Mouse (Mus musculus): ENCODE measurements around the gene Rpp40. TPM values are rescaled to one million over a fixed set of nuclear protein-coding genes. Genes with fewer than 3 reads are reported as not detected.

Rpp40 gene
- total RNA-seq, 2 experiments from 2014 or later: 11.0 to 12.9 TPM

GRCm38 (mm10) chr13:35851581-35851980, 54.6 kb downstream of the Rpp40 start:
- no peak for DNase-seq

- peak; percentile 12 for DNase-seq
Measured at GRCm38 (mm10) chr13:35848694-35849093, 57.5 kb downstream of the Rpp40 start.

- DNase-seq: no peak
Measured at GRCm38 (mm10) chr13:35845306-35845705, 60.9 kb downstream of the Rpp40 start.

Other genes with a start within 250 kb of the Rpp40 start
- 1 to 10 TPM; 6.2 to 7.7 TPM for gene Cdyl, start 246.5 kb downstream of the Rpp40 start, total RNA-seq (2021)
- not detected for gene Ppp1r3g, start 52.5 kb upstream of the Rpp40 start, total RNA-seq (2021)
- 10 to 100 TPM; 37.2 to 37.9 TPM for gene Fars2, start 211.1 kb upstream of the Rpp40 start, total RNA-seq (2021)
- gene Lyrm4, start 211.2 kb upstream of the Rpp40 start, total RNA-seq (2021): 1 to 10 TPM; 5.8 TPM